Mouse (Mus musculus) gastrocnemius, adult 8-10 months (tissue): Measurements from ENCODE around the gene Calml4. TPM values are rescaled to one million over a fixed set of nuclear protein-coding genes. Genes with fewer than 3 reads are reported as not detected.
"Not testable (repeated sequence)": the region's sequence is repeated elsewhere in the genome, so short reads cannot be mapped to it uniquely, and the experiment has no call there.

Source experiments
- DNase-seq, 2 experiments: peaks; one replicate each; pipeline ENCODE4 v3.0.0; 2022; ENCODE audit warnings: low spot score in 2 of 2
- total RNA-seq, 4 experiments: library from RNA; stranded (reverse); gene quantifications; 2 replicates each; pipeline ENCODE4 v1.2.4; 2022

Gene Calml4
- total RNA-seq, 4 experiments from 2014 or later: 0.86 to 1.9 (median 1.4) TPM

DNA sequence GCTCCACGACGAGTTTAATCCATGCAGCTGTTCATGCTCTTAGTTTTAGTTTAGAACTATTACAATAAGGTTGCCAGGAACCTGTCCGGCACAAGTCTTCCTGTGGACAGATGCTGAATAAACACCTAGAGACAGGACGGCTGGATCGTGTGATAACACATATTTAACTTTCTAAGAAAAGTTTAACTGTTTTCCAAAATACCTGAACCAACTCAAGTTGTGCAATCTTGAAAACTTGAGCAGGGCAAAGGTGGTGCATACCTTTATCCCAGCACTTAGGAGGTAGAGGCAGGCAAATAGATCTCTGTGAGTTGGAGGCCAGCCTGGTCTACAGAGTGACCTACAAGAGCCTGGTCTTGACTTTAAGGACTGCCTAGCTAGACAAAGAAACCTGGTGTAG is 23.0 kb upstream of the Calml4 start:
- no peak for DNase-seq

DNA sequence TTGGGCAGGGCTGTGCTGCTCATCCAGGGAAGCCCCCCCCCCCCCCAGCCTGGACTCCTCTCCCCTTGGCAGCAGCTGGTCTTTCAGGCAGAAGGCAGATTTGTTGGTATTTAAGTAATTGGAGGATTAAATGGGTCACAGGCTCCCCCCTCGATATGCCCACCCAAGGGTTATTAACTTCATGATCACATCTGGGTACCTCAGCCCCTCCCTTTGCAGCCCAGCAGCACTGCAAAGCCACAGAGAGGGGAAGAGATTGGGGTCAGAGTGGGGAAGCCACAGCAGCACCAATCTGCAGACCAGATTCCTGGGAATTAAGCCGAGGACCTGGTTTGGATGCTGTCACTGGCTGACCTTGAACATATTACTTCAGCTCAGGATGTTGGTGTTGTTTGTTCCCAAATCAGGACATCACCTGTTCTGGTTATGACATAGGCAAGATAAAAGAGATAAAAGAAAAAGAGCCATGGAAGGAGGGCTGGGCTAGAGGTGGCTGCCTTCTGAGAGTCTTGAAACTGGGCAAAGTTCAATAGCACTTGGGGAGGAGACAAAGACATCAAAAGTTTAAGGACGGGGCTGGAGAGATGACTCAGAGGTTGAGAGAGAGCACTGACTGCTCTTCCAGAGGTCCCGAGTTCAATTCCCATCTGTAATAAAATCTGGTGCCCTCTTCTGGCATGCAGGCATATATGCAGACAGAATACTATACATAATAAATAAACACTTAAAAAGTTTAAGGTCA is 22.0 kb upstream of the Calml4 start:
- no peak for DNase-seq

- DNase-seq: no peak
Observed at GRCm38 (mm10) chr9:62837611-62838010, 20.3 kb upstream of the Calml4 start.

- DNase-seq: no peak
Observed at GRCm38 (mm10) chr9:62838146-62838505, 19.8 kb upstream of the Calml4 start.

DNA sequence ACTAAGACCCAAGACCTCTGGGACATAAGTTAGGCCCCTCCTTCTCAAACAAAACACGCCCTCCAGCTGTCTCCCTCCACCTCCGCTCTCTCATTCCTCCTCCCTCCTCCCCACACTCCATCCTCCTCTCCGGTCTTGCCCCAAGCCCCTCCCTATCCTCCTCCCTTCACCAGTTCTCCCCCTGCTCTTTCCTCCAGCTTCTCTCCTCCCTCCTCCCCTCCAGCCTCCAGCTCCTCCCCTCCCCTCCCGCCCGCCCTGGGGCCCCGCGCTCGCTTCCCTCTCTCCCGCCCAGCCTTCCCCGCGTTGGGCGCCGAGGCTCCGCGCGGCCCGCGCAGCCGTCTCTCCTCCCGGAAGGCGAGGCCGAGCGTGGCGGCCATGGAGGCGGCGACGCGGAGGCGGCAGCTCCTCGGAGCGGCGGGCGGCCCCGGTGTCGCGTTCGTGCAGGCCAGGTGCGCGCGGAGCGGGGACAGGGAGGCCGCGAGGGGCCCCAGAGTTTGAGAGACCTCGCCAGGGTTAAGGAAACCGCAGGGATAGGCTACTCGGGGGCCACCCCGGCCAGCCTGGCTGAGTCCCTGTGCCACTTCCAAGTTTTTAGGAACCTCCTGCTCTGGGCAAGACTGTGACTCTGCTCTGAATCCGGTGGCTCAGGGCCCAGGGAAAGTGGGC is 19.2 kb upstream of the Calml4 start, which contains the start of gene Cln6:
Cln6 (plus strand) TSS at position 280 of the 666 bp plus-strand sequence.
- peak; percentile 26 to 52 for DNase-seq

DNA sequence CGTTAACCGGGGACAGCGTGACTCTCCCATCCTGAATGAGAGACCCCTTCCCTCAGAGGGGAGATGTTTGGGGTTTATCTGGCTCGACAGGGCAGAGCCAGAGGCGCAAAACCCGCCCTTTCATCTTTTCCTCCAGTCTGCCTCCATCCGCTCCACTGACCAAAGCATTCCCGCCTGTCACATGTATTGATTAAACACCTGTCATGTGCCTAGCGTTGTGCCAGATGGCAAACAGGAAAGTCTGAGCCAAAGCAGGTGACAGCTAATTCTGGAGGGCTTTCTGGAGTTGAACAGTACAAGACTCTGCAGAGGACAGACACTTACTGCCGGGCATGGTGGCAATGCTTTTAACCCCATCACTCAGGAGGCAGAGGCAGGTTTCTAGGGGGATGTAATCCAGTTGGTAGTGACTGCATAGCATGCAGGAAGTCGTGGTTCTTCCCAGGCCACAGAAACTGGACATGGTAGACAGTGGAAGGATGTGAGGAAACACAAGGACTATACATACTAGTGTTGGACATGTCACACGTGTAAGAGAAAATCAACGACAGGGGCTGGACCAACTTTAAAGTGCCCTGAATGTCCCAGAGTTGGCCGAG is 18.6 kb upstream of the Calml4 start:
- no peak for DNase-seq

DNA sequence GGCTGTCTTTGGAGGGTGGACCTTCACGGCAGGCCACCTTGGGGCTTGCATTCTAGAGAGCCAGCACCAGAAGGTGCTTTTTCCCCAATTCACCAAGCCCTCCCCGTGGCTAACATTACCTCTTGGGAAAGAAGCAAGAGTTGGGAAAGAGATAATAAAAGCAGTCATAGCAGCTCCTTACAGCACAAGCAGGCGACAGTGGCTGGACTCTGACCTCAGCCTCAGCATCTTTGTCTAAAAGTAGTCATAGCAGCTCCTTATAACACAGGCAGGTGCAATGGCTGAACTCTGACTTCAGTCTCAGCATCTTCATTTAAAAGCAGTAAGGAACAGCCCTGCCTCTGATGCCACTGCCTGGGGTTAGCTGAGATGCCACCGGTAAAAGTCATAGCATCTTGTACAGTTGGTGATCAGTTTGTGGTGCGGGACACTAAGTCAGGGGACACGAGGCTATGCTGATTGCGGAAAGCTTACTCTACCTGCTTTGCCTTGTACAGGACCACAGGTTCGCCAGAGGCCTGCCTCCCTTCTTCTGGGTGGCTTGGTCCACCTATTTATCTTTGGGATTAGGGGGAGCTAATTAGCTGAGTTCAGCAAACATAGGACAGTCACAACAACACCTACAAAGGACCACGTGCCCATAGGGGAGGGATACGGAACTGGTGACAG is 14.4 kb upstream of the Calml4 start:
- no peak for DNase-seq

- no peak for DNase-seq
Observed at GRCm38 (mm10) chr9:62844461-62844860, 13.4 kb upstream of the Calml4 start.

DNA sequence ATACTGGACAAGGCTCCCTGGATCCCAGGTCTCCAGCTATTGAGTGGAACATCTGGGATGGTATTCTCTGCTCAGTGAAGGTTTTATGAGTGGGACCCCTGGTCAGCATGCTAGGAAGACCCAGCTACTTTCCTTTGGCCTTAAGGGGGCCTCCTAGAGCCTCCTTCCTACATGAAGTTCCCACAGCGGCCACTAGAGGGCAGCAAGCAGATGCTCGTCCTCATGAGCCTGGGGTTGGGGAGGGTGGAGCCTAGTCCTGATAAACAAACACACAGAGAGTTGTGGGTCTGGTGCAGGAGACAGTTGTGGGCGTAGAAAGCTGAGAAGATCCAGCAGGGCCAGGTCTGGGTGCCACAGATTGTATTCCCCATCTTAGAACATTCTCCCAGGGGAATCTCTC is 10.2 kb upstream of the Calml4 start:
- peak; percentile 82 to 83 for DNase-seq

- DNase-seq: no peak
Observed at GRCm38 (mm10) chr9:62848641-62849040, 9.2 kb upstream of the Calml4 start.

- no peak for DNase-seq
Observed at GRCm38 (mm10) chr9:62851571-62851970, 6.3 kb upstream of the Calml4 start.

- DNase-seq: no peak
Observed at GRCm38 (mm10) chr9:62854483-62854882, 3.4 kb upstream of the Calml4 start.

DNA sequence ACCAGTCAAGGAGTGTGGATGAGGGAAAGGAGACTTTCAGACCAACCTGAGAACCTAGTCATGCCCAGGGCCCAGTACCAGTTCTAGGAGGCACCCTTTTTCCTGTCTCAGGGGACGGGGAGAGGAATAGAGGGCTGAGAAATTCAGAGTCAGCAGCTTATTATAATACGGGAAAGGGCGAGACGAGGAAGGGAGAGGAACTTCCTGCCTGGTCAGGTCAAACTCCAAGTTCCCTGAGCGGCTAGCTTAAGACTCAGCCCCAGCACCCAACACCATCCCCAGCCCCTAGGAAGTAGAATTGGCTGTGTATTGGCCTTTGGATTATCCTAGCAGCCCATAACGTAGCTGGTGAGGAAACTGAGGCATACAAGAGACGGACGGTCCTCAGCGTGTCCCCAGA is 664 bp upstream of the Calml4 start:
- no peak for DNase-seq

DNA sequence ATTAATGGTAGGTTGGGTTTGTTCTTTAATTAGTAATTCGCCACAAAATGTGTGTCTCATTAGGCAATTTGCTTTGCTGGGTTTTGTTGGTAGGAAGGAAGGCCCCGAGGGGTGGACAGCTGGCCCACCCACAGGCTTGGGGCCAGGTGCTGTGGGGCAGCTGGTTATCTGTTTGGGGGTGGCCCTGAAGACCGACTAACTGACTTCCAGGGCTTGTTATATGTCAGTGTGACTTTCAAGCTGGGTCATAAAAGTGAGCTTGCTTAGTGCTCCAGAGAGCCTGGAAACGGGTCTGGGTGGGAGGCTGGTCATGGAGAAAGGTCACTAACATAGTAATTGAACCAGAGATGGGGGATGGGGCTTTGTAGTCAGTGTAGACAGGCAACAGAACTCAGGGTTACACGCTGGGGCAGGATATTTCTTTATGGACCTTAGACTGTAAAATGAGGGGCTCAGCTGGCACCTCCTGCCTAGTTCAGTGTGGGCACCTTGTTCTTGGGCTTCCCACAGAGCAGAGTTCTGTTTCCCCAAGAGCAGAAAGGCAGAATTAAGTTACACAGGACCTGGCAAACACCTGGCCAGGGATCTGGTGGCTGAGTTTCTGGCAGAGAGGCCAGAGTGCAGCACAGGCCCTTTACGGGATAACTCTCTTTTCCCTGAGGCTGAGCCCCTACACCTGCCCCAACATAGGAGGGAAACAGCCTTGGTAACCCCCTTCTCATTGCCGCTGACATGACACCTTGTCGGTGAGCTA is 563 bp downstream of the Calml4 start:
- DNase-seq: no peak

DNA sequence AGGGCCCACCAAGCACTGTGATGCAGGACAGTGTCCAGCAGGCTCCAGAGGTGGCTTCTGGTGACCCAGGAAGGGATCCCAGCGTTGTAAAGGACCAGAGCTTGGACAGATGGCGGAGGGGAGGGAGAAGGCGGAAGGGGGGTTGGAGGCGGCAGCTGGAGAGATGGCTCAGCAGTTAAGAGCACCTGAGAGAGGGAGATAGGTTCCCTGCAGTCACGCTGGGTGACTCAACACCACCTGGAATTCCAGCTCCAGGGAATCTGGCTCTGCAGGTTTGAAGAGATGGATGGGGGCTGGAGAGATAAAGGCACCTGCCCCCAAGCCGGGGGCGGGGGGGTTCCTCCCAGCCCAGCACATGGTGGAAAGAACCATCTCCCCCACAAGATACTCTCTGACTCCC is 2.2 kb downstream of the Calml4 start:
- DNase-seq: not testable (repeated sequence)

DNA sequence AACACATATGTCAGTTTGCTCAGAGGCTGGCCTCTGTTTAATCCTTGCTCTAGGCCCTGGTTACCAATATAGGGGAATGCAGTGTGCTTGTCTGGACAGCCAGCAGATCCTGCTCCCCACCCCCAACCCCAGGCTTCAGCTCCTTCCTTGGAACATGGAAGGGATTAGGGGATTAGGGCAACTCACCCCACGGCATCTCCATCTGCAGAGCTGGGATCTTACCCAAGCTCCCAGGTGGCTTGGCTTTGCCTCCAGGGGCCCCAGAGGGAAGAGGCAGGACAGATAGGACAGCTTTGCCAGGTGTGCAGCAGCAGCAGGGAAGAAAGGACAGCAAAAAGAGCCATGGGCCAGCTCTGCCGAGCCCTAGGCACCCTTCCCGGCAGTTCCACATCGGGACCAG is 3.0 kb downstream of the Calml4 start:
- DNase-seq: no peak

DNA sequence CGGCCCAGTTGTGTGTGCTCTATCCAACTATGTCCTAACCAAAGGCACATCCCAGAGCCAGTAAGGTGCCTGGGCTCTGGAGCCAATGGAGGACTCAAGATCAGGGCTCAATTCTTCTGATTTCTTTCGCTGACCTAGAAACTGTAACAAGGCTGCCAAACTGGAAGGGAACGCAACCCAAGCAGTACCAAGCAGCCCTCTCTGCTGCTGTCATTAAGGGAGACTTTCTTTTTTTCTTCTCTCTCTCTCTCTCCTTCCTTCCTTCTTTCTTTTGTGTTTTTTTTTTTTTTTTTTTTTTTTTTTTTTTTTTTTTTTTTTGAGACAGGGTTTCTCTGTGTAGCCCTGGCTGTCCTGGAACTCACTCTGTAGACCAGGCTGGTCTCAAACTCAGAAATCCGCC is 11.4 kb downstream of the Calml4 start:
- not testable (repeated sequence) for DNase-seq

DNA sequence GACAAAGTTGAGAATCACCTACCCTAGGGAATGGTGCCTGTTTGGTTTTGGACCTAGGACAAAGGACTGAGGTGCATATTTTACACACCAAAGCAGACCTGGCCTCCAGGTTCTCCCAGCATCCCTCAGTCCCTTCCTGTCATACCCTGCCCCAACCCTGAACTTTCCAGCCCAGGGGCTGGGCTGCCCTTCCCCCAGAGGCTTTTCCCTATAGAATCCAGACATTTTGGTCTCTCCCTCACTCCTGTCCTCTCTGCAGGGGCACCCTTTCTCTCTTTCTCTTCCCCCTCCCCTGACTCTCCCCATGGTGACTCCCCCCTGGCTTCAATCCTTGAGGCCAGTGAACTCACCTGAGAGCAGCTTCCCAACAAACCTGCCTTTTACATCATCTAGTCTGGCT is 12.8 kb downstream of the Calml4 start:
- DNase-seq: no peak

DNA sequence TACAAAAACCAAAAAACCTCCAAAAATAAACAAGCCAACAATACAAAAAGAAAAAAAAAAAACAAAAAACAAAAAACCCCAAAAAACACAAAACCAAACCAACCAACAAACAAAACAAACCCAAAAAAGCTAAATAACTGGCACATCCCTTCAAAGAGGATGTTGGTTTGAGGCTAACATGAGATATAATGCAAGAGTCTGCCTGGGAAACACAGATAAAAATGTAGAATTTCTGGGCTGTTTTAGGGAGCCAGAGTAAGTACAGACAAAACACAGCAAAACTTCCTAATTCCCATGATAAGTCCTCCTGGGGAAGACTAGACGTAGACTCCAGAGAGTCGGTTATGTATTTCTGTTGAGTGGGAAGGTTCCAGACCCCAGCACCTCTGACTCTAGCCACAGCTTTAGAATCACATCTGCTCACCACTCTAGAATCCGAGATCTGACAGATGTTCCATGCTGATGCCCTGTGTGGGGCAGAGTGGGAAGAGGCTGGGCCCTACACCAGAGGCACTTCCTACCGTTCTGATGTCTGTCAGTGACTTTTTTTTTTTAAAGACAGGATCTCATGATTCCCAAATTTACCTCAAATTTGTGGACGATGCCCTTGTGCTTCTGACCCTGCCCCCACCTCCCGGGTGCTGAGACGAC is 19.2 kb downstream of the Calml4 start:
- DNase-seq: no peak

DNA sequence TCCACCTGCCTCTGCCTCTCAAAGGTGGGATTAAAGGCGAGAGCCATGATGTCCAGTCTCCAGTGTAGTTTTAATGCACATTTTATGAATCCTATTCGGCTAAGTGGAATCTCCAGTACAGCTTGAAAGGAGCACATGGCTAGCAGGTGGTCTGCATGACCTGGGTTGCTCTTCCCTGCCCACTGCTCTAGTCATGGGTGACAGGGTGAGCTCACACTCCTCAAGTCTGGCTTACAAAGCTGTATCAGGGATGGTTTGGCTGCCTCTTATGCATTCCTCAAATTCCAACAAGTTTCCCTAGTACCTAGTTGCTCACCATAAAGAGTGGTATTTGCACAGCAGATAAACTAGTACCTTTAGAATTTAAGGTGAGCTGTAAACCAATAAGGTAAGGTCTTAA is 19.9 kb downstream of the Calml4 start:
- no peak for DNase-seq

GRCm38 (mm10) chr9:62881871-62882270 is 24.0 kb downstream of the Calml4 start:
- DNase-seq: no peak
